Mouse (Mus musculus): ENCODE data around the gene Plin2. TPM values are rescaled to one million over a fixed set of nuclear protein-coding genes. Genes with fewer than 3 reads are reported as not detected.

The Plin2 gene
- polyA plus RNA-seq (2014; fragmentation: Nextera tagmentation; extraction: Ambion mirVana) = 66.2 and 73.1 TPM in 2 replicates

GRCm38 (mm10) chr4:86669780-86670201 lies at the start of gene Plin2:
Gene Plin2, minus strand, starts transcription at chr4:86670060.
- Histone ChIP-seq H3K36me3 (ENCODE audit: control insufficient read depth, insufficient read depth, low read length) (peaks cover 19% of the 10 kb centered on the region), H3K4me1 (ENCODE audit: control insufficient read depth, insufficient read depth, low read length) (peaks cover 7% of the 10 kb centered on the region)

GRCm38 (mm10) chr4:86718878-86719577 lies 49.2 kb upstream of the Plin2 start:
- H3K4me1 ChIP-seq (ENCODE audit: control insufficient read depth, insufficient read depth, low read length) = no peaks in the 10 kb centered on the region
- H3K27ac ChIP-seq (replicated peaks; ENCODE audit: low read depth, low read length) = no peak overlapping the region
- no peak overlapping the region for H3K9ac ChIP-seq (ENCODE audit: low read depth, low read length)
- no peak overlapping the region for H3K4me2 ChIP-seq (ENCODE audit: low read depth, low read length)
- WGBS = 71% methylated on average over 4 of the region's 4 CpGs
- no peaks in the 10 kb centered on the region for H3K27me3 ChIP-seq (replicated peaks; ENCODE audit: control insufficient read depth, insufficient read depth, low read length)
- H3K9me3 ChIP-seq (ENCODE audit: control insufficient read depth, low read length) = no peaks in the 10 kb centered on the region
- DNase-seq (ENCODE audit: low spot score) (no peak), ATAC-seq (ENCODE audit: low read depth) (no peak)
- H3K36me3 ChIP-seq (ENCODE audit: control insufficient read depth, insufficient read depth, low read length) = no peaks in the 10 kb centered on the region
- H3K4me3 ChIP-seq (ENCODE audit: low read depth, low read length) = no peak overlapping the region

More at GRCm38 (mm10) chr4:86669780-86670201, at the start of gene Plin2:
- peak; percentile 88 for ATAC-seq (ENCODE audit: low read depth)
- under 1% methylated on average over 17 of the region's 18 CpGs for WGBS
- Histone ChIP-seq H3K9ac (ENCODE audit: low read depth, low read length) (peak within 1 kb of the TSS; percentile 71), H3K4me3 (ENCODE audit: low read depth, low read length) (peak within 1 kb of the TSS; percentile 53), H3K27ac (replicated peaks; ENCODE audit: low read depth, low read length) (peak within 1 kb of the TSS; percentile 48), H3K4me2 (ENCODE audit: low read depth, low read length) (peak within 1 kb of the TSS; percentile 58), H3K9me3 (ENCODE audit: control insufficient read depth, low read length) (no peaks in the 10 kb centered on the region), H3K27me3 (replicated peaks; ENCODE audit: control insufficient read depth, insufficient read depth, low read length) (no peaks in the 10 kb centered on the region)
- DNase-seq (ENCODE audit: low spot score) = peak; percentile 80

- no peaks in the 10 kb centered on the region for H3K27me3 ChIP-seq (replicated peaks; ENCODE audit: control insufficient read depth, insufficient read depth, low read length)
- DNase-seq (ENCODE audit: low spot score) (peak; percentile 89), ATAC-seq (ENCODE audit: low read depth) (no peak; the same call in 1 of the 2 replicates)
- H3K9me3 ChIP-seq (ENCODE audit: control insufficient read depth, low read length) = no peaks in the 10 kb centered on the region
- no peaks in the 10 kb centered on the region for H3K36me3 ChIP-seq (ENCODE audit: control insufficient read depth, insufficient read depth, low read length)
- H3K4me3 ChIP-seq (ENCODE audit: low read depth, low read length) = no peak overlapping the region
- no peak overlapping the region for H3K27ac ChIP-seq (replicated peaks; ENCODE audit: low read depth, low read length)
- H3K4me1 ChIP-seq (ENCODE audit: control insufficient read depth, insufficient read depth, low read length) = 0 out of 2 replicates have a peak, but pooled peaks cover 4% of the 10 kb centered on the region
- H3K9ac ChIP-seq (ENCODE audit: low read depth, low read length) = no peak overlapping the region
- no peak overlapping the region for H3K4me2 ChIP-seq (ENCODE audit: low read depth, low read length)
- WGBS = 60% methylated on average over 1 of the region's 1 CpGs
Measured at GRCm38 (mm10) chr4:86717176-86717575, 47.3 kb upstream of the Plin2 start.

GRCm38 (mm10) chr4:86715341-86715740 lies 45.5 kb upstream of the Plin2 start:
- ATAC-seq (ENCODE audit: low read depth) (no peak), DNase-seq (ENCODE audit: low spot score) (no peak)
- Histone ChIP-seq H3K27me3 (replicated peaks; ENCODE audit: control insufficient read depth, insufficient read depth, low read length) (no peaks in the 10 kb centered on the region), H3K4me1 (ENCODE audit: control insufficient read depth, insufficient read depth, low read length) (0 out of 2 replicates have a peak, but pooled peaks cover 4% of the 10 kb centered on the region), H3K4me2 (ENCODE audit: low read depth, low read length) (no peak overlapping the region), H3K9ac (ENCODE audit: low read depth, low read length) (no peak overlapping the region), H3K36me3 (ENCODE audit: control insufficient read depth, insufficient read depth, low read length) (no peaks in the 10 kb centered on the region), H3K9me3 (ENCODE audit: control insufficient read depth, low read length) (no peaks in the 10 kb centered on the region), H3K4me3 (ENCODE audit: low read depth, low read length) (no peak overlapping the region), H3K27ac (replicated peaks; ENCODE audit: low read depth, low read length) (no peak overlapping the region)
- WGBS = 90% methylated on average over 1 of the region's 1 CpGs

- Histone ChIP-seq H3K9ac (ENCODE audit: low read depth, low read length) (no peak overlapping the region), H3K36me3 (ENCODE audit: control insufficient read depth, insufficient read depth, low read length) (no peaks in the 10 kb centered on the region), H3K27ac (replicated peaks; ENCODE audit: low read depth, low read length) (no peak overlapping the region), H3K4me3 (ENCODE audit: low read depth, low read length) (no peak overlapping the region), H3K4me2 (ENCODE audit: low read depth, low read length) (no peak overlapping the region), H3K4me1 (ENCODE audit: control insufficient read depth, insufficient read depth, low read length) (0 out of 2 replicates have a peak, but pooled peaks cover 4% of the 10 kb centered on the region), H3K27me3 (replicated peaks; ENCODE audit: control insufficient read depth, insufficient read depth, low read length) (no peaks in the 10 kb centered on the region), H3K9me3 (ENCODE audit: control insufficient read depth, low read length) (no peaks in the 10 kb centered on the region)
- ATAC-seq (ENCODE audit: low read depth) (no peak), DNase-seq (ENCODE audit: low spot score) (no peak)
- WGBS = 72% methylated on average over 2 of the region's 2 CpGs
Measured at GRCm38 (mm10) chr4:86713518-86713917, 43.7 kb upstream of the Plin2 start.

GRCm38 (mm10) chr4:86712751-86713195 lies 42.9 kb upstream of the Plin2 start:
- no peaks in the 10 kb centered on the region for H3K9me3 ChIP-seq (ENCODE audit: control insufficient read depth, low read length)
- no peaks in the 10 kb centered on the region for H3K36me3 ChIP-seq (ENCODE audit: control insufficient read depth, insufficient read depth, low read length)
- H3K9ac ChIP-seq (ENCODE audit: low read depth, low read length) = 0 out of 2 replicates have a peak overlapping the region, but pooled peaks have one; percentile 31
- no peak overlapping the region for H3K4me3 ChIP-seq (ENCODE audit: low read depth, low read length)
- DNase-seq (ENCODE audit: low spot score) (peak; percentile 51), ATAC-seq (ENCODE audit: low read depth) (no peak)
- H3K4me1 ChIP-seq (ENCODE audit: control insufficient read depth, insufficient read depth, low read length) = 0 out of 2 replicates have a peak, but pooled peaks cover 4% of the 10 kb centered on the region
- 49% methylated on average over 12 of the region's 12 CpGs for WGBS
- H3K4me2 ChIP-seq (ENCODE audit: low read depth, low read length) = peak overlapping the region; percentile 40
- peak overlapping the region; percentile 4 for H3K27ac ChIP-seq (replicated peaks; ENCODE audit: low read depth, low read length)
- no peaks in the 10 kb centered on the region for H3K27me3 ChIP-seq (replicated peaks; ENCODE audit: control insufficient read depth, insufficient read depth, low read length)

GRCm38 (mm10) chr4:86710666-86711215 lies 40.9 kb upstream of the Plin2 start:
- H3K4me2 ChIP-seq (ENCODE audit: low read depth, low read length) = no peak overlapping the region
- ATAC-seq (ENCODE audit: low read depth) (no peak), DNase-seq (ENCODE audit: low spot score) (no peak)
- 60% methylated on average over 4 of the region's 4 CpGs for WGBS
- H3K9me3 ChIP-seq (ENCODE audit: control insufficient read depth, low read length) = no peaks in the 10 kb centered on the region
- H3K36me3 ChIP-seq (ENCODE audit: control insufficient read depth, insufficient read depth, low read length) = no peaks in the 10 kb centered on the region
- 0 out of 2 replicates have a peak, but pooled peaks cover 4% of the 10 kb centered on the region for H3K4me1 ChIP-seq (ENCODE audit: control insufficient read depth, insufficient read depth, low read length)
- H3K27me3 ChIP-seq (replicated peaks; ENCODE audit: control insufficient read depth, insufficient read depth, low read length) = no peaks in the 10 kb centered on the region
- no peak overlapping the region for H3K27ac ChIP-seq (replicated peaks; ENCODE audit: low read depth, low read length)
- H3K9ac ChIP-seq (ENCODE audit: low read depth, low read length) = no peak overlapping the region
- H3K4me3 ChIP-seq (ENCODE audit: low read depth, low read length) = no peak overlapping the region

GRCm38 (mm10) chr4:86710034-86710650 lies 40.3 kb upstream of the Plin2 start:
- WGBS = 60% methylated on average over 6 of the region's 6 CpGs
- Histone ChIP-seq H3K27ac (replicated peaks; ENCODE audit: low read depth, low read length) (no peak overlapping the region), H3K27me3 (replicated peaks; ENCODE audit: control insufficient read depth, insufficient read depth, low read length) (no peaks in the 10 kb centered on the region), H3K4me3 (ENCODE audit: low read depth, low read length) (no peak overlapping the region), H3K9ac (ENCODE audit: low read depth, low read length) (no peak overlapping the region), H3K4me2 (ENCODE audit: low read depth, low read length) (no peak overlapping the region), H3K4me1 (ENCODE audit: control insufficient read depth, insufficient read depth, low read length) (0 out of 2 replicates have a peak, but pooled peaks cover 4% of the 10 kb centered on the region), H3K9me3 (ENCODE audit: control insufficient read depth, low read length) (no peaks in the 10 kb centered on the region), H3K36me3 (ENCODE audit: control insufficient read depth, insufficient read depth, low read length) (no peaks in the 10 kb centered on the region)
- DNase-seq (ENCODE audit: low spot score) (no peak), ATAC-seq (ENCODE audit: low read depth) (no peak)

Data from embryonic facial prominence, embryonic 14.5 days (tissue).